Mouse (Mus musculus) limb, embryonic 12.5 days (tissue): ENCODE measurements around the gene Trpc5. TPM values are rescaled to one million over a fixed set of nuclear protein-coding genes. Genes with fewer than 3 reads are reported as not detected.

Experiments
- ATAC-seq: fragments of 200-750 bp; cut with Nextera tagmentation; 2 replicates; pipeline ENCODE4 v1.8.0; 2017; ENCODE audit warnings: low read depth, moderate TSS enrichment; ENCODE audit not compliant: insufficient number of reproducible peaks, insufficient read depth, low FRiP score, low TSS enrichment
- H3K27ac ChIP-seq: fragments of 300-500 bp; sonication (generic); 2 replicates; pipeline ENCODE4 v1.5.1; 2016; ENCODE audit warnings: mild to moderate bottlenecking, moderate library complexity
- H3K27me3 ChIP-seq: fragments of 300-500 bp; sonication (generic); 2 replicates; pipeline ENCODE4 v1.6.1; 2016; ENCODE audit warnings: mild to moderate bottlenecking, moderate library complexity
- H3K36me3 ChIP-seq: fragments of 300-500 bp; sonication (generic); 2 replicates; pipeline ENCODE4 v1.6.1; 2016; ENCODE audit warnings: mild to moderate bottlenecking, moderate library complexity
- H3K4me1 ChIP-seq: fragments of 300-500 bp; sonication (generic); replicated peaks from 2 replicates; pipeline ENCODE4 v1.6.1; 2016
- H3K4me2 ChIP-seq: fragments of 300-500 bp; sonication (generic); 2 replicates; pipeline ENCODE4 v1.6.1; 2016; ENCODE audit warnings: mild to moderate bottlenecking, moderate library complexity
- H3K4me3 ChIP-seq: fragments of 300-500 bp; sonication (generic); replicated peaks from 2 replicates; pipeline ENCODE4 v1.5.1; 2016; ENCODE audit warnings: mild to moderate bottlenecking
- H3K9ac ChIP-seq: fragments of 300-500 bp; sonication (generic); replicated peaks from 2 replicates; pipeline ENCODE4 v1.6.1; 2016; ENCODE audit warnings: mild to moderate bottlenecking, moderate library complexity
- H3K9me3 ChIP-seq: fragments of 300-500 bp; sonication (generic); 2 replicates; pipeline ENCODE4 v1.6.1; 2016; ENCODE audit warnings: mild to moderate bottlenecking, moderate library complexity
- WGBS: fragments of 180-500 bp; shearing (Covaris S2); methylation state at CpG from one replicate; pipeline ENCODE4 v1.1.7; 2016; 5-methylcytosine and 5-hydroxymethylcytosine counted together
- polyA plus RNA-seq: library from polyadenylated mRNA; unstranded; fragments of >200 nt; fragmentation: Nextera tagmentation; extraction: Ambion mirVana; gene quantifications from 2 replicates; pipeline ENCODE4 v1.2.1, GENCODE M21; 2016

The Trpc5 gene
- polyA plus RNA-seq, 1 experiment from 2014 or later = 0.31 TPM

DNA sequence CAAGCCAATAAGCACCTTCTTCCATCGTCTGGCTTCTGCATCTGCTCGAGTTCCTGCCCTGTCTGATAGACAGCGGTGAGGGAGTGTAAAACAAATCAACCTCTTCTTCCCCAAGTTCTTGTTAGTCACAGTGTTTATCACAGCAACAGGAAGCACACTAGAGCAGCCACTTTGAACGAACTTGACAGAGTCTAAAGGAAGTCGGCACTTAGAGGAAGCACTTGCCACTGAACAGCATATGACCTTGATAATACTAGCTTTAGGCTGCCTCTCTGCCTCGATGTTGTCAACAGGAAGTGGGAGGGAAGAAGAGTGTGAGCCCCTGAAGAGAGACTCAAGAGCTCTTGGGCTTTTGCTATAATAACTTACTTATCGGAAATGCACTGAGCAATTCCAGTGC lies 161.9 kb downstream of the Trpc5 start:
- Histone ChIP-seq H3K9me3 (no peaks in the 10 kb centered on the region), H3K27me3 (peaks cover 4% of the 10 kb centered on the region; the same call in 1 of the 2 replicates), H3K9ac (no peak overlapping the region), H3K4me3 (no peak overlapping the region), H3K36me3 (no peaks in the 10 kb centered on the region), H3K4me2 (no peak overlapping the region), H3K27ac (no peak overlapping the region), H3K4me1 (no peaks in the 10 kb centered on the region)
- WGBS = 68% methylated on average over 7 of the region's 7 CpGs
- ATAC-seq = no peak

DNA sequence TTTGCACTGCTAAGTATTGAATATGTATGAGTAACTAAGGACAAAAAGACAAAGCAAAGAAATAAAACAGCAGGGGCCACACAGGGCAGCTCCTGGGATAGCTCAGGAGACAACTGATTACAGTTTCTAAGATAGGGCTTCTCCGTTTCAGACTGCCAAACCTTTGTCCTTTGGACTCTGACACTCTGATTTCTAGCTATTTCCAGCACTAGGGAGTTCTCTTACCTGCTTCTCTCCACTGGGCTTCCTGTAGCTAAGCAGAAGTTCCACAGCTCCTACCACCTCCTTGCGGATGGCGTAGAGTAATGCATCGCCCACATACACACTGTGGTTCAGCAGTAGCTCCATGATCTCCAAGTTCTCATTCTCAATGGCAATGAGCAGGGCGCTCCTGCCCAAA lies 164.7 kb downstream of the Trpc5 start:
- no peaks in the 10 kb centered on the region for H3K4me1 ChIP-seq
- no peak overlapping the region for H3K27ac ChIP-seq
- no peak overlapping the region for H3K9ac ChIP-seq
- H3K9me3 ChIP-seq = no peaks in the 10 kb centered on the region
- no peaks in the 10 kb centered on the region for H3K36me3 ChIP-seq
- H3K27me3 ChIP-seq = peaks cover 4% of the 10 kb centered on the region; the same call in 1 of the 2 replicates
- H3K4me2 ChIP-seq = no peak overlapping the region
- no peak overlapping the region for H3K4me3 ChIP-seq
- no peak for ATAC-seq
- 87% methylated on average over 5 of the region's 5 CpGs for WGBS

DNA sequence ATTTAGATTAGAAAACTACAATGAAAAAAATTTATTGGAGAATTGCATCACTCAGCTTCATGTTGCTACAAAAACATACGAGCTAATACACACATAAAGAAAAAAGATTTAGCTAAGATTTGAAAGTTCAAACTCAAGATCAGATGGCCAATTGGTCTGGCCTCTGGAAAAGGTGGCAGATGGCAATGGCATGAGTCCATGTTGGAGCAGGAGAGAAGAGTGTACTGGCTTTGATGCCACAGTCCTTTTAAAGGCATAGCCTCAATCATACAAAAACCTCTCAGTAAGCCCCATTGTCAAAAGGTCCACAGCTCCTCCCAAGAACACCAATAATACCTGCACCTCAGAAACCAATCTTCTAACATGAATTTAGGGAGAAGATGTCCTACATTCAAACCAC lies 196.6 kb downstream of the Trpc5 start:
- no peaks in the 10 kb centered on the region for H3K36me3 ChIP-seq
- no peaks in the 10 kb centered on the region for H3K9me3 ChIP-seq
- H3K27me3 ChIP-seq = peaks cover 5% of the 10 kb centered on the region; the same call in 1 of the 2 replicates
- ATAC-seq = no peak
- WGBS = 68% methylated on average over 1 of the region's 1 CpGs
- no peak overlapping the region for H3K4me2 ChIP-seq
- no peak overlapping the region for H3K9ac ChIP-seq
- H3K4me3 ChIP-seq = no peak overlapping the region
- no peak overlapping the region for H3K27ac ChIP-seq
- no peaks in the 10 kb centered on the region for H3K4me1 ChIP-seq

GRCm38 (mm10) chrX:144464416-144464815 lies 223.6 kb downstream of the Trpc5 start:
- WGBS = 79% methylated on average over 2 of the region's 2 CpGs
- Histone ChIP-seq H3K4me3 (no peak overlapping the region), H3K27me3 (peaks cover 4% of the 10 kb centered on the region), H3K4me2 (no peak overlapping the region), H3K4me1 (no peaks in the 10 kb centered on the region), H3K9me3 (no peaks in the 10 kb centered on the region), H3K27ac (no peak overlapping the region), H3K36me3 (no peaks in the 10 kb centered on the region), H3K9ac (no peak overlapping the region)
- no peak for ATAC-seq

- 78% methylated on average over 5 of the region's 5 CpGs for WGBS
- Histone ChIP-seq H3K4me1 (no peaks in the 10 kb centered on the region), H3K4me3 (no peak within 1 kb of the TSS), H3K9ac (no peak within 1 kb of the TSS), H3K4me2 (no peak within 1 kb of the TSS), H3K27ac (no peak within 1 kb of the TSS), H3K9me3 (no peaks in the 10 kb centered on the region), H3K36me3 (no peaks in the 10 kb centered on the region), H3K27me3 (peaks cover 3% of the 10 kb centered on the region; the same call in 1 of the 2 replicates)
- ATAC-seq = no peak
Observed at GRCm38 (mm10) chrX:144456281-144456680, 231.7 kb downstream of the Trpc5 start, which contains the start of gene Trpc5os. TSS of gene Trpc5os (plus strand) at chrX:144456581.

GRCm38 (mm10) chrX:144423848-144424247 lies 264.1 kb downstream of the Trpc5 start:
- no peak overlapping the region for H3K9ac ChIP-seq
- no peaks in the 10 kb centered on the region for H3K36me3 ChIP-seq
- no peak overlapping the region for H3K4me3 ChIP-seq
- no peaks in the 10 kb centered on the region for H3K4me1 ChIP-seq
- no peak overlapping the region for H3K27ac ChIP-seq
- no peaks in the 10 kb centered on the region for H3K27me3 ChIP-seq
- no peak overlapping the region for H3K4me2 ChIP-seq
- no peak for ATAC-seq
- H3K9me3 ChIP-seq = no peaks in the 10 kb centered on the region
- 85% methylated on average over 3 of the region's 3 CpGs for WGBS

DNA sequence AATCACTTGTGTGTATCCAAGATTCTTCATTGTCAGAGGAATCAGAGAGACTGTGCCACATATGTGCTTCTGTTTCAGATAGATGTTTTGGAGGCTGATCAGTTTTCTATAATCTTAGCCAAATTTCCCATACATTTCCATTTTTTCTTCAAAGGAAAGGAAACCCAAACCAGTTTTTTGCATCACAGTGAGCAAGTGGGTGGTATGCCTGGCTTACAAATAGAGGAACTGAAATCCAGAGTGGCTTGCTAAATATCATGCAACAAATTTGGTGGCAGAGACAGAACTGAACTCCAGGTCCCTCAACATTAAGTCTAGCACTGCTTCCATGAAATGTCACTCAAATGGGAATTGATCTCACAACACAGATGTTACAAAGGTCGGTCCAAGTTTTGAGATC lies 266.9 kb downstream of the Trpc5 start:
- WGBS = 96% methylated on average over 1 of the region's 1 CpGs
- H3K9me3 ChIP-seq = no peaks in the 10 kb centered on the region
- ATAC-seq = no peak

DNA sequence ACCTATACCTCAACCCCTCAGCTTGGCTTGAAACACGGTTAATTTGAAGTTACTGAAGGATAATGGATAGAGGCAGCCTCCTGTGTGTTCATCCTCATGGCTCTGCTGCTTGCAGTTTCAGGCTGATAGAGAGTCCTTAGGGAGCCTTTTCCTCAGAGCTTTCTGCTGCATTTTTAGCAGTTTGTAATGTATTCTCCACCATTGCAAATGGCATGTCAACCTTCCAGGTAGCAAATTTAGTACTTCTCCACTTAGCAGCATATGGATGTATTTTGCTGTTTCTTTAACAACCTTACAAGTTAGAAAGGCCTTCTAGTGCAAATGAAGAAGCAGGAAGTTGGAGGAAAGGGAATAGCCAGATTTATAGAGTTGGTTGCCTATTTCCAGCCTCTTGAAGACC lies 267.7 kb downstream of the Trpc5 start:
- Histone ChIP-seq H3K27ac (no peak overlapping the region), H3K9me3 (no peaks in the 10 kb centered on the region), H3K4me3 (no peak overlapping the region), H3K4me2 (no peak overlapping the region), H3K4me1 (no peaks in the 10 kb centered on the region), H3K36me3 (no peaks in the 10 kb centered on the region), H3K9ac (no peak overlapping the region), H3K27me3 (no peaks in the 10 kb centered on the region)
- no peak for ATAC-seq
- WGBS = 68% methylated on average over 1 of the region's 1 CpGs

More for the DNA sequence above, 266.9 kb downstream of the Trpc5 start:
- no peaks in the 10 kb centered on the region for H3K36me3 ChIP-seq
- no peaks in the 10 kb centered on the region for H3K27me3 ChIP-seq
- H3K4me1 ChIP-seq = no peaks in the 10 kb centered on the region
- no peak overlapping the region for H3K9ac ChIP-seq
- H3K4me3 ChIP-seq = no peak overlapping the region
- no peak overlapping the region for H3K4me2 ChIP-seq
- H3K27ac ChIP-seq = no peak overlapping the region

DNA sequence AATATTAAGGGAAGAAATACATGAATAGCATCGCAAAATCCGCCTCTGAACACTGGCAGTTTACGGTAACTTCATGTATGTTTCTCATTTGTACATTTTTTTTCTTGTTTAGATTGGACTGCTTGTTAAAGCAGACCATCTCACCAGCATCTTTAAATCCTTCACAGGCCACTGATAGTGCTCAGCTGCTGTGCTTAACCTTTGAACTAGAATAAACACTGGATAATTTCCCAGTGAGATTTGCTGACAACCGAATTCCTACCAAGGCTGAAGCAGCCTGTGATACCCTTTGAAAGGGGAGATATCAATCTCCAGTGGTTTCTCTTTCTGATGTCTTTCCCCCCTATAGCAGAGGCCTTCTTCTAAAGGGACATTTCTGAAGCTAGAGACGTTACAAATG lies 279.9 kb downstream of the Trpc5 start:
- Histone ChIP-seq H3K36me3 (no peaks in the 10 kb centered on the region), H3K9me3 (no peaks in the 10 kb centered on the region), H3K9ac (no peak overlapping the region), H3K4me2 (no peak overlapping the region), H3K4me1 (no peaks in the 10 kb centered on the region), H3K4me3 (no peak overlapping the region), H3K27me3 (peaks cover 4% of the 10 kb centered on the region), H3K27ac (no peak overlapping the region)
- WGBS = 66% methylated on average over 5 of the region's 5 CpGs
- ATAC-seq = no peak

- H3K36me3 ChIP-seq = no peaks in the 10 kb centered on the region
- no peak overlapping the region for H3K4me2 ChIP-seq
- no peak for ATAC-seq
- no peak overlapping the region for H3K4me3 ChIP-seq
- no peaks in the 10 kb centered on the region for H3K9me3 ChIP-seq
- WGBS = 39% methylated on average over 7 of the region's 7 CpGs
- no peak overlapping the region for H3K27ac ChIP-seq
- H3K4me1 ChIP-seq = no peaks in the 10 kb centered on the region
- no peak overlapping the region for H3K9ac ChIP-seq
- H3K27me3 ChIP-seq = peaks cover 4% of the 10 kb centered on the region
Observed at GRCm38 (mm10) chrX:144403526-144403925, 284.5 kb downstream of the Trpc5 start.

GRCm38 (mm10) chrX:144374196-144374595 lies 313.8 kb downstream of the Trpc5 start:
- no peak for ATAC-seq
- 50% methylated on average over 2 of the region's 2 CpGs for WGBS

DNA sequence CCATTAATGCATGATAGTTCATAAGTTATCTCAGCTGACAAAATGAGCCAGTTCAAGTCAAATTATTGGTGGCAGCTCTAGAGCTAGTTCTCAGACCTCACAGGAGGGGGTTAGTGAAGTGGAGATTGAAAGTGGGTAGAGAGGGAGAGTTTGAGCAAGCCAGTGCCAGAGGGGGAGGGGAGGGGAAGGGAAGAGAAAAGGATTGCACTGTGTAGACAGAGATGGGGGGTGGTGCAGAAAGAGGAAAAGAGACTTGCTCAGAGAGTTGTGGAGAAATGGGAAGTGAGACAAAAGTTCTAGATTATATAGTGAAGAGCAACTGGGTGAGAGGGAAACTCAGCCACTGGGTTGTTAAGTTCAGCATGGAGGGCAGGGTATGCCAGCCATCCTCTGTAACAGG lies 349.6 kb downstream of the Trpc5 start:
- Histone ChIP-seq H3K4me3 (no peak overlapping the region), H3K27me3 (no peaks in the 10 kb centered on the region; the same call in 1 of the 2 replicates), H3K36me3 (no peaks in the 10 kb centered on the region), H3K4me1 (no peaks in the 10 kb centered on the region), H3K4me2 (no peak overlapping the region), H3K9me3 (no peaks in the 10 kb centered on the region), H3K9ac (no peak overlapping the region), H3K27ac (no peak overlapping the region)
- ATAC-seq = no peak

More at GRCm38 (mm10) chrX:144374196-144374595, 313.8 kb downstream of the Trpc5 start:
- Histone ChIP-seq H3K27ac (no peak overlapping the region), H3K4me1 (no peaks in the 10 kb centered on the region), H3K4me3 (no peak overlapping the region), H3K4me2 (no peak overlapping the region), H3K9me3 (no peaks in the 10 kb centered on the region), H3K27me3 (peaks cover 5% of the 10 kb centered on the region; the same call in 1 of the 2 replicates), H3K9ac (no peak overlapping the region), H3K36me3 (peaks cover 15% of the 10 kb centered on the region; the same call in 1 of the 2 replicates)
